Mouse (Mus musculus) lung, adult 2 months (tissue): Measurements from ENCODE around the gene Sox5.

Source experiments
- CTCF ChIP-seq: fragments of 200-500 bp; IDR thresholded peaks from 2 replicates; pipeline ENCODE4 v1.5.1; 2011; ENCODE audit warnings: mild to moderate bottlenecking, low read length, control low read depth; ENCODE audit not compliant: insufficient read depth
- POLR2A ChIP-seq: fragments of 200-500 bp; IDR thresholded peaks from 2 replicates; pipeline ENCODE4 v1.6.1; 2011; ENCODE audit warnings: low read depth, mild to moderate bottlenecking, control low read depth, low read length, borderline replicate concordance; ENCODE audit errors: extremely low read depth

- no peak for TF ChIP-seq POLR2A
- TF ChIP-seq CTCF = no peak
Measured at GRCm38 (mm10) chr6:143980131-143980530, 801.6 kb downstream of the Sox5 start.
